Mouse (Mus musculus): ENCODE data around the gene Mgat5.

The Mgat5 gene

DNA sequence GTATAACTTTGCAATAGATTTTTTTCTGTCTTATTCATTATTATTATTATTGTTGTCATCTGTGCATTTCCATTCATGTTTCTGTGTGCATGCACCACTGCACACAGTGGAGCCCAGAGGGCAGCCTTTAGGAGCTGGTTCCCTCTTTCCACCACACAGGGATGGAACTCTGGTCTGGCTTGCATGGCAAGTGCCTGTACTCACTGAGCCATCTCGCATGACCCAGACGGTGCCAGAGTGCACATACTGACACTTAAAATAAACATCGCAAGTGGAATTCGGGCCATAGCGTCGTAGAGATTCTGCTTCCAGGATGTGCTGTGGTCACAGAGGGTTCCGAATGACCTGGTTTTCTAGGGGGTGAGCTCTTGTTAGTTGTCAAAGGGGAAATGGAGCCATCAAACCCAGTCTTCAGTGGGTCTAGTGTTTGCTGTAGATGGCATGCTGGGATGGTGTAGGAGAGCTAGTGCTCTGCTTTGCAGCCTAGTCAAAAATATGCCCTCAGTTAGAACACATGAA is 103.5 kb downstream of the Mgat5 start:
- DNase-seq, result no peak

- no peak for DNase-seq
These were observed 104.3 kb downstream of the Mgat5 start for GRCm38 (mm10) chr1:127308989-127309701.

- DNase-seq, result no peak
These were observed 105.2 kb downstream of the Mgat5 start for GRCm38 (mm10) chr1:127310011-127310410.

DNA sequence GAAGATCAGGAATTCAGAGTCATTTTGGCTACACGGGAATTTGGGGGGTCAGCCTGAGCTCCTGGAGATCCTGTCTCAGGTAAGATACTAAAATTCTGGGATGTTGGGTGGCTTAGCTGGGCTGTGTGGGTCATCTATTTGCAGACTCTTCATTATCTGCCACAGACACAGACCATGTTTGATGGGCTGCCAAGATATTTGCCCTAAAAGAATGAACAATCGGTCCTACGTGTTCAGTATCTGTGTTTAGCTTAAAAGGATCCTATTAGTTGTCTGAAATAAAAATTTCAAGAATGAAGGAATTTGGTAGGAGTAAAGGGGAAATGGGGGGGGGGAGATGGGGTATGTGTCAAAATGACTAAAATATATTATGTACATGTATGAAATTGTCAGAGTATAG is 105.9 kb downstream of the Mgat5 start:
- no peak for DNase-seq

- DNase-seq, result no peak
These were observed 109.0 kb downstream of the Mgat5 start for GRCm38 (mm10) chr1:127313652-127314350.

DNA sequence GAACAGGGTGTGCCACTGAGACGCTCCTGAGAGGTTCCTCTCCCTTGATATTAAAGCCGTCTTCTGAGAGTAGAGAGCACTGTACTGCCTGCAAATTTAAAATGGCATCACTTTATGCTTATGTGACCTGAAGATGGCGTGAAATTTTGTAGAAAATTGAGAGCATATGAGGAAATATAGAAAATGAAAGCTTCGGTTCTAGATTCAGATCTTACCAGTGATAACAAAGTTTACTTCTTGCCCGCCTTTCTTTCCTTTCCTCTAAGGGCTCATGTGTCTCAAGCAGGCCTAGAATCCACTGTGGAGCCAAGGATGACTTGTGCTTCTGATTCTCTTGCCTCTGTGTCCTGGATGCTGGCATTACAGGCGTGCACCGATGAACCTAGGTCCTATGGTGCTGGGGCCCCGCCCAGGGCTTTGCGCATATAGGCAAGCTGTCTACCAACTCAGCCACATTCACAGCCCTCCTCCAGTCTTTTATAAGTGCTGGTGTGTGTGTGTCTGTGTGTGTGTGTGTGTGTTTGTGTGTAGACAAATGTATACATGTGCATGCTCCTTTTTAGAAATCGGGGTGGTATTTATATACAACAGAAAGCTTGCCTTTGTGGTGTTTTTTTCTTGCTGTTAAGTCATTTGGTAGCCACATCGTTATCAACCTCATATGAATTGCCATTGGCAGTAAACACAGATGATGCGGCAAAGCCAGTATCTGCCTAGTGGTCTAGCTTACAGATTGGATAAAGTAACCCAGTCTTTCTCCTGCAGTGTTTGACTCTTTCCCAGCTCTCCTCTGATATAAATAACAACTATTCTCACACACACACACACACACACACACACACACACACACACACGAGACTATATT is 111.2 kb downstream of the Mgat5 start:
- no peak for DNase-seq

DNA sequence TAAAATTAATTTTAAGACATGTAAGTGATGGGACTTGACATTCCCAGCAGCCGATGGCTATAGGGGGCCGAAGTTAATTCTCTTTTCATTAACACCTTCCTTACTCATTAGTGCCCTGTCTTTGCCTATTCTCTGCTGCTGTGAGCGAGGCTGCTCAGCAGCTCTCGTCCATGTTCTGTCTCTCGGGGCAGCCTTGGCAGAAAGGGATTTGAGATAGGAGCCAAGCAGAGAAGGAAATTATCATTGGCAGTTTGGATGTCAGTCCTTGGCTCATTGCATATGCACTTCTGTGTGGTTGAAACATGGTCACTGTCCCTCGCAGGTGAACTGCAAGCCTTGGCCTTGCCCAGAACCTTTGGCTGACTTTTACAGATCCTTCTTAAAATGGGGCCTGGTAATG is 111.8 kb downstream of the Mgat5 start:
- no peak for DNase-seq

- DNase-seq, result no peak
These were observed 112.7 kb downstream of the Mgat5 start for GRCm38 (mm10) chr1:127317541-127317940.

- DNase-seq, result no peak
These were observed 113.7 kb downstream of the Mgat5 start for GRCm38 (mm10) chr1:127318486-127318885.

- no peak for DNase-seq
These were observed 115.0 kb downstream of the Mgat5 start for GRCm38 (mm10) chr1:127319768-127320167.

DNA sequence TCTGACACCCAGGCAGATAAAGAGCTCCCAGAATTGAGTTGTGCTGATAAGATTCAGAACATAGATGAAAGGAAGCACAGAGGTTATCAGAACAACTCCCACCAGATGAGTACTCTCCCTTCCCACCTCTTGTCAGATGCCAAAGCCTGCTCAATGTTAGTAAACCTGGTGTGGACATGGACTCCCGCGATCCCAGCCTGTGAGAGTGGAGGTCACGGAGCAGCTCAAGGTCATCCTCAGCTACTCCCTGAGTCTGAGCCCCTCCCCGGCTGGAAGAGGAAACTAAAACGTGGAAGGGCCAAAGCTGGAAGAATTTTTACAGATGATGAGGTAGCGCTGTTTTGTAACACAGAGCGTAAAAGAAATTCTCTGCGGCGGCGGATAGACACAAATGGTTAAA is 116.1 kb downstream of the Mgat5 start:
- no peak for DNase-seq

GRCm38 (mm10) chr1:127321638-127322037 is 116.8 kb downstream of the Mgat5 start:
- no peak for DNase-seq

DNA sequence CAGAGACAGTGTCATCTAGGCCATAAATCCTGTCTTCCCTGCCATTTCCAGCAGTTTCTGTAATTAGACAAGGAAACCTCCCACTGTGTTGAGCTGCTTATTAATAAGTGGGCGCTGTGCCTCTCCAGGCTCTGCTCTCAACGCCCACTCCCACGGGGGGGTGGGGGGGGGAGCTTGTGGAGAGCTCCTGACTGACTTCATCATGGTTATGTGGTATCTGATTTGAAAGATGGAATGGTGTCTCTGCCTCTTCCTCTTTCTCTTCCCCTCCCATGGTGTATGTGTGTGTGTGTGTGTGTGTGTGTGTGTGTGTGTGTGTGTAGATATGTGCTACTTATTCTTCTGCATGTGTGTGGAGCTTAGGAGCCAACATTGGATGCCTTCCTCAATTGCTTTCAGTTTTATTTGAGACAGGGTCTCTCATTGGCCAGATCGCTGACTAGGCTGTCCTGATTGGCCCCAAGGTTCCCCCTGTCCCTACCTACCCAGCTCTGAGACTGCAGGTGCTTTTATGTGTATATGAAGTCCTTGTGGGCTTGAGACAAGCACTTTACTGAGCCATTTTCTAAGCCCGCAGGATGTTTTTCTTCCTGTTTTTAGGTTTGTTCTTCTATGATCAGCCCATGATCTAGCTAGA is 117.5 kb downstream of the Mgat5 start:
- DNase-seq, result peak in 1 of 2 experiments; percentile 52

DNA sequence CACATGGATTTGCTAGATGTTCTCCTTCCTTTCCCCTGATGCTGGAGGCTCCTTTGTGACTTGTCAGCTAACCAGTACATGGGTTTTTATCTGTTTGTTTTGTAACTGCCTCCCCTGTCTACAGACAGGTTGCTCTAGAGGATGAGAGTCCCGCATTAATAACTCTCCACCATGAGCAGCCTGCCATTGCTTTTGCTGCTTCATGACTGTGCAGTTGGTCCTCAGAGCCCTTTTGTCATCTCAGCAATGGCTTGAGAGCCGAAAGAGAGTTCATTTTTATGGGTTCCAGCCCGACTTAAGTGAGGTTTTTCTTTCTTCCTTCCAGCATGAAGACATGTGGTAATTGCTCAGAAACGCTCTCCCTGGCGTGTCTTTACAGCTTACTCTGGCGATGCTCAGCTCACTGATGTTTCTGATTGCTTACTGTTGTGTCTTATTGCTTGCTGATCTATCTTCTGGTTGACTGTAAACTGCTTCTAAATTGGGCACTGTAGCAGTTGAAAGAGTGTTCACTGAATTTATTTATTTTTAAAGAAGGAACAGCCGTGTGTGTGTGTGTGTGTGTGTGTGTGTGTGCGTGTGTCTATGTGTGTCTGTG is 120.9 kb downstream of the Mgat5 start:
- DNase-seq, result no peak

DNA sequence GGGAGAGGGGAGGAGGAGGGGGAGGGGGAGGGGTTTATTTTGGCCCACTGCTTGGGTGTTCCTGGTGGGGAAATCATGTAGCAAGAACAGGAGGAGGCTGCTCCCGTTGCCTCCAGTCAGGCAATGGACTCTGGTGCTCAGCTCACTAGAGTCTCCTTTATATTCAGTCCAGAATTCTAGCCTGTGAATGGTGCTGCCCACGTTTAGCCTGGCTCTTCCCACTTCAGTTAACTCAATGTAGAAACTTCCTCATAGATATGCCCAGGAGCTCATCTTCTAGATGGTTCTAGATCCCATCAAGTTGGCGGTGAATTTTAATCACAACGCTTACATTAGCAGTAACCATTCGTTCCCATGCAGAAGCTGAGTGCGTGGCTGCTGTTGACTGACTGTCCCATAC is 123.0 kb downstream of the Mgat5 start:
- no peak for DNase-seq

DNA sequence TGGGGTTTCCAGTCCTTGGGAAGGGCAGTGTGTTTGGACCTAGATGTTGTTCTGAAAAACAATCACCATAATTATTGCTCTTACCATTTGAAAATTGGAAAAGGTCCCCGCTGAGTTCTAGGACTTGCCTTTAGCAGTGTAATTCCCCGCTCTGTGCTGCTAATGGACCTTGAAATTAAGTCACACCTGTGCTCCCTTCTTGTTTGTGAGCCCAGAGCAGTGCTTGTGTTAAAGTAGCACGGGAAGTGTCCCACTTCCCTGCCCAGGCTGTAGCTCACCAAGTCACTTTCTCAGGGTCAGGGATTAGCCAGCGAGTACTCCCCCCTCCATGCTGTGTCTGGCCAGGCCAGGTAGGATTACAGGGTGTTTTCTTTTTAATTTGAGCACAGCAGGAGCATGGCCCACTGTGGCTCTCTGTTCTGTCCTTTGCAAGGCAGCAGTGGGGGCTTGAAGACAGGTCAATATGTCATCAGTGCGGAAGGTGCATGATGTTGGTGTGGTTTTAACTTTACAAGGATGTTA is 123.6 kb downstream of the Mgat5 start:
- no peak for DNase-seq

- no peak for DNase-seq
These were observed 125.0 kb downstream of the Mgat5 start for GRCm38 (mm10) chr1:127329810-127330209.

GRCm38 (mm10) chr1:127337740-127338139 is 132.9 kb downstream of the Mgat5 start:
- no peak for DNase-seq

DNA sequence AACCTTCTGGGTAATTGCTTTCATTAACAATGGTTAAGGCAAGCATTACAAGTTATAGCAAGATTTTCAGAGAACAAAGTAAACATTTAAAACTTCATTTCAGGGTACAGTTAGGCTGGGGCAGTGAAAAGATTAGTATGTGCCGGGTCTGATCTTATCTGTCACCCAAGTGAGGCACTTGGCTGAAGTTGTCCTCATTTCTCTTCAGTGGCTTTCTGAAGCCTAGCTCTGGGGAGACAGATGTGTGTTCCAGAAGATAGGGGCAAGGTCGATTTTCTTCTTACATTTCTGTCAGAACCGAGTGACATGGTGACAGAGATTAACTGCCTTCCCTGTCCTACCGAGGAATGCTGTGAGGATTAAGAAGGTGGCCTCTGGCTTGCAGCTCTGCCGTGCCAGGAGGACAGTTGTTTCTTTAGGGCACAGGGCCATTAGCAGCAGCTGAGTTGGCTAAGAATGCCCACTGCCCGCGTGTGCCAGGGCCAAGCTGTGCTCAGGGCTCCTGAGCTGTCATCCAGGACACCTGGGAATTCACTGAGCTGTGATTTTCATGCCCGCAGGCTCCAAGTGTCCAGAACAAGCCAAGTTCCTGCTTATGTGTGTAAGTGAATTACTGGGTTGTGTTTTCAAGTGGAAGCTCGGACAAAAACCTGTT is 134.1 kb downstream of the Mgat5 start:
- DNase-seq, result peak in 1 of 2 experiments; percentile 31

DNA sequence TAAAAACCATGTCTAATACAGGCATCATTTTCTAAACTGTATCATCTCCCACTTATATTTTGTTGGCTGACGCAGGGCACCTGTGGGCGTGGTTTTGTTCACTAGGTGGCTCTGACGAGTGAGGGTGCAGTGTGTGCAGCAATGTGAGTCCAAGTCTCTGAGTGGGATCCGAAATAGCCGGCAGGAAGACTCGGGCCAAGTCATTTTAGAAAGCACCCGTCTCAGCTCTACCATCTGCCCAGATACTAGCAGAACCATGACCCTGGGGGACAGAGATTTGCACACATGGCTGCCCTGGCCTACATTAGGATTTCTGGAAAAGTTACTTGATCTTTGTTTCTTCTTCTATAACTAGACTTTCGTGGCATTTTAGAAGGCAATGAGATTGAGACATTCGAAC is 135.5 kb downstream of the Mgat5 start:
- no peak for DNase-seq

DNA sequence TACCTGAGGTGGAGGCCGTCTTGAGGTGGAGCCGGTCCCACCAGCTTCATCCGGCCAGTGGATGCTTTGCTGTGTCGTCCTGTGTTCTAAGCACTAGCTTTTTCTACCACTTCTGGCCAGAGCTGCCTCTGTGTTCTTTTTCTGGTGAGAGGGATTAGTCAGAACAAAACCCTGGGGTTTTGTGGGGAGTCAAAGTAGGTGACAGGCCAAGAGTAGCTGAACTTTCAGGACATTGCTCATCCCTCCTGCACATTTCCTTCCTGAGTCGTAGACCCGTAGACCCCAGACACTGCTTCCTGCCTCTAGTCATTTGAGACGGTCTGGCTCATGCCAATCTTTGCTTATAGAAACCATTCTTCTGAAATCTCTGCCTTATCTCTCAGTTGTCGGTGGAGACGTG is 140.1 kb downstream of the Mgat5 start:
- no peak for DNase-seq

All from kidney, postnatal 4 days (tissue).